Mouse (Mus musculus): ENCODE measurements around the gene Slit2. TPM values are rescaled to one million over a fixed set of nuclear protein-coding genes. Genes with fewer than 3 reads are reported as not detected.

Slit2 gene
- polyA plus RNA-seq, 1 experiment from 2014 or later, result 47.2 TPM

DNA sequence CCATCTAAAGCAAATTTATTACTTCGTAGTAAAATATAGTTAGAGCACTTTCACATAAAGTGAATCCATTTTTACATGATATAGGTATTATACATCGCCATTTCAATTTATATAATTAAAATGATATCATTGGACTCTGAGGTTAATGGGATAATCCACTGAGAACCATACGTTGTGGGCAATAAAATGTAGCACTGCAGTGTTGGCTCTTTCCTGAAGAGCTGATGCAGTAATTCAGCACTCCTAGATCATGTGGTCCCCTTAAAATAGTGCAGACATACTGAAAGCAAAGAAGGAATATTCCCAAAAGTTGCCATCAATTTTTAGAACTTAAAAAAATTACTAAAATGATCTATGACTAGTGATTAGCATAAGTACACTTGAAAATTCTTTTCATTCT lies 177.9 kb downstream of the Slit2 start:
- no peaks in the 10 kb centered on the region for H3K27me3 ChIP-seq (ENCODE audit: control insufficient read depth, insufficient read depth, low read length)
- no peak overlapping the region for H3K4me3 ChIP-seq (ENCODE audit: low read depth, low read length)
- H3K9ac ChIP-seq (ENCODE audit: low read depth, low read length), result no peak overlapping the region
- 81% methylated on average over 3 of the region's 3 CpGs for WGBS (ENCODE audit: insufficient replicate concordance)
- no peaks in the 10 kb centered on the region for H3K9me3 ChIP-seq (replicated peaks; ENCODE audit: control insufficient read depth, low read length)
- no peaks in the 10 kb centered on the region for H3K4me1 ChIP-seq (ENCODE audit: control insufficient read depth, insufficient read depth, low read length)
- H3K36me3 ChIP-seq (ENCODE audit: control insufficient read depth, insufficient read depth, low read length), result no peaks in the 10 kb centered on the region
- no peak overlapping the region for H3K4me2 ChIP-seq
- H3K27ac ChIP-seq (ENCODE audit: low read depth, low read length), result no peak overlapping the region
- ATAC-seq (replicated peaks; ENCODE audit: insufficient number of reproducible peaks, low FRiP score, low TSS enrichment), result no peak

- Histone ChIP-seq H3K9me3 (replicated peaks; ENCODE audit: control insufficient read depth, low read length) (no peaks in the 10 kb centered on the region), H3K36me3 (ENCODE audit: control insufficient read depth, insufficient read depth, low read length) (no peaks in the 10 kb centered on the region), H3K27ac (ENCODE audit: low read depth, low read length) (no peak overlapping the region), H3K4me3 (ENCODE audit: low read depth, low read length) (no peak overlapping the region), H3K27me3 (ENCODE audit: control insufficient read depth, insufficient read depth, low read length) (no peaks in the 10 kb centered on the region), H3K4me2 (no peak overlapping the region), H3K9ac (ENCODE audit: low read depth, low read length) (no peak overlapping the region), H3K4me1 (ENCODE audit: control insufficient read depth, insufficient read depth, low read length) (no peaks in the 10 kb centered on the region)
- 57% methylated on average over 9 of the region's 9 CpGs for WGBS (ENCODE audit: insufficient replicate concordance)
- ATAC-seq (replicated peaks; ENCODE audit: insufficient number of reproducible peaks, low FRiP score, low TSS enrichment), result no peak
Observed at GRCm38 (mm10) chr5:48181646-48182302, 198.8 kb downstream of the Slit2 start.

GRCm38 (mm10) chr5:48184358-48184757 lies 201.4 kb downstream of the Slit2 start:
- Histone ChIP-seq H3K27ac (ENCODE audit: low read depth, low read length) (no peak overlapping the region), H3K4me1 (ENCODE audit: control insufficient read depth, insufficient read depth, low read length) (no peaks in the 10 kb centered on the region), H3K4me2 (no peak overlapping the region), H3K4me3 (ENCODE audit: low read depth, low read length) (no peak overlapping the region), H3K9ac (ENCODE audit: low read depth, low read length) (no peak overlapping the region), H3K9me3 (replicated peaks; ENCODE audit: control insufficient read depth, low read length) (no peaks in the 10 kb centered on the region), H3K36me3 (ENCODE audit: control insufficient read depth, insufficient read depth, low read length) (peaks cover 1% of the 10 kb centered on the region; the same call in 1 of the 2 replicates), H3K27me3 (ENCODE audit: control insufficient read depth, insufficient read depth, low read length) (no peaks in the 10 kb centered on the region)
- 80% methylated on average over 8 of the region's 8 CpGs for WGBS (ENCODE audit: insufficient replicate concordance)
- ATAC-seq (replicated peaks; ENCODE audit: insufficient number of reproducible peaks, low FRiP score, low TSS enrichment), result no peak

- Histone ChIP-seq H3K27ac (ENCODE audit: low read depth, low read length) (no peak overlapping the region), H3K9me3 (replicated peaks; ENCODE audit: control insufficient read depth, low read length) (no peaks in the 10 kb centered on the region), H3K9ac (ENCODE audit: low read depth, low read length) (no peak overlapping the region), H3K4me2 (no peak overlapping the region), H3K27me3 (ENCODE audit: control insufficient read depth, insufficient read depth, low read length) (no peaks in the 10 kb centered on the region), H3K4me1 (ENCODE audit: control insufficient read depth, insufficient read depth, low read length) (no peaks in the 10 kb centered on the region), H3K36me3 (ENCODE audit: control insufficient read depth, insufficient read depth, low read length) (peaks cover 3% of the 10 kb centered on the region; the same call in 1 of the 2 replicates), H3K4me3 (ENCODE audit: low read depth, low read length) (no peak overlapping the region)
- WGBS (ENCODE audit: insufficient replicate concordance), result 83% methylated on average over 4 of the region's 4 CpGs
- ATAC-seq (replicated peaks; ENCODE audit: insufficient number of reproducible peaks, low FRiP score, low TSS enrichment), result no peak
Observed at GRCm38 (mm10) chr5:48187819-48188218, 204.9 kb downstream of the Slit2 start.

GRCm38 (mm10) chr5:48199380-48199779 lies 216.4 kb downstream of the Slit2 start:
- no peak for ATAC-seq (replicated peaks; ENCODE audit: insufficient number of reproducible peaks, low FRiP score, low TSS enrichment)
- no peak overlapping the region for H3K4me2 ChIP-seq

DNA sequence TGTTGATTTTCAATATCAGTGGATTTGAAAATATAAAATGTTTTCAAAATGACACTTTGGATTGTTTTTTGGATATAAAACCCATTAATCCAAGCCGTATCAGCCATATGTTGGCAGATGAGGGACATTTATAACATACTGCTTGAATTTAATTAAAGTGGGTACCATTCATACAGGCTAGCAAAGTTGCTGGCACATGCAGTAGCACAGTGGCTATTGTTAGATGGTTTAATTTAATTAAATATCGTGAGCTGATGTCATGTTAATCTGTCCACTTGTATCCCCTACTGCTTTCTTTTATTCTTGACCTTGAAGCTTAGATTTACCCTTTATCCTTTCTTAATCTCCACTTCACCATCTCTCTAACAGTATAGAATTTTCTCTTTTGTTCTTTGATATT lies 232.3 kb downstream of the Slit2 start:
- Histone ChIP-seq H3K36me3 (ENCODE audit: control insufficient read depth, insufficient read depth, low read length) (no peaks in the 10 kb centered on the region), H3K27me3 (ENCODE audit: control insufficient read depth, insufficient read depth, low read length) (no peaks in the 10 kb centered on the region), H3K4me3 (ENCODE audit: low read depth, low read length) (no peak overlapping the region), H3K4me1 (ENCODE audit: control insufficient read depth, insufficient read depth, low read length) (no peaks in the 10 kb centered on the region), H3K9me3 (replicated peaks; ENCODE audit: control insufficient read depth, low read length) (no peaks in the 10 kb centered on the region), H3K27ac (ENCODE audit: low read depth, low read length) (no peak overlapping the region), H3K4me2 (no peak overlapping the region), H3K9ac (ENCODE audit: low read depth, low read length) (no peak overlapping the region)
- no peak for ATAC-seq (replicated peaks; ENCODE audit: insufficient number of reproducible peaks, low FRiP score, low TSS enrichment)
- WGBS (ENCODE audit: insufficient replicate concordance), result 81% methylated on average over 2 of the region's 2 CpGs

More at GRCm38 (mm10) chr5:48199380-48199779, 216.4 kb downstream of the Slit2 start:
- Histone ChIP-seq H3K27ac (ENCODE audit: low read depth, low read length) (no peak overlapping the region), H3K36me3 (ENCODE audit: control insufficient read depth, insufficient read depth, low read length) (no peaks in the 10 kb centered on the region), H3K4me3 (ENCODE audit: low read depth, low read length) (no peak overlapping the region), H3K4me1 (ENCODE audit: control insufficient read depth, insufficient read depth, low read length) (no peaks in the 10 kb centered on the region), H3K27me3 (ENCODE audit: control insufficient read depth, insufficient read depth, low read length) (no peaks in the 10 kb centered on the region), H3K9ac (ENCODE audit: low read depth, low read length) (no peak overlapping the region), H3K9me3 (replicated peaks; ENCODE audit: control insufficient read depth, low read length) (no peaks in the 10 kb centered on the region)

DNA sequence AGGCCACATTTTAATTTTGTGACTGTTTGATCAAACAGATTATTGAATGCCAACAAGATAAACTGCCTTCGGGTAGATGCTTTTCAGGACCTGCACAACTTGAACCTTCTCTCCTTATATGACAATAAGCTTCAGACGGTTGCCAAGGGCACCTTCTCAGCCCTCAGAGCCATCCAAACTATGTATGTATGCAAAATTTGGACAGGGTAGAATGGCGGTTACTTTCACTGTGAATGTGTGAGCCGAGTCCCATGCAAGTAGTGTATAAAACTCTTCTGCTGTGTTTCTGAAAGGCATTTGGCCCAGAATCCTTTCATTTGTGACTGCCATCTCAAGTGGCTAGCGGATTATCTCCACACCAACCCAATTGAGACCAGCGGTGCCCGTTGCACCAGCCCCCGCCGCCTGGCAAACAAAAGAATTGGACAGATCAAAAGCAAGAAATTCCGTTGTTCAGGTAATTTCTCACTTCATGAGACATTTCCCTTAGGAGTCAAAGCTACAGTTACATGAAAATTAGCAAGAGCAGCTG lies 236.8 kb downstream of the Slit2 start:
- Histone ChIP-seq H3K4me2 (no peak overlapping the region), H3K4me3 (ENCODE audit: low read depth, low read length) (no peak overlapping the region), H3K27ac (ENCODE audit: low read depth, low read length) (no peak overlapping the region), H3K36me3 (ENCODE audit: control insufficient read depth, insufficient read depth, low read length) (no peaks in the 10 kb centered on the region), H3K9me3 (replicated peaks; ENCODE audit: control insufficient read depth, low read length) (no peaks in the 10 kb centered on the region), H3K9ac (ENCODE audit: low read depth, low read length) (no peak overlapping the region), H3K4me1 (ENCODE audit: control insufficient read depth, insufficient read depth, low read length) (no peaks in the 10 kb centered on the region), H3K27me3 (ENCODE audit: control insufficient read depth, insufficient read depth, low read length) (no peaks in the 10 kb centered on the region)
- ATAC-seq (replicated peaks; ENCODE audit: insufficient number of reproducible peaks, low FRiP score, low TSS enrichment), result no peak
- WGBS (ENCODE audit: insufficient replicate concordance), result 79% methylated on average over 10 of the region's 10 CpGs

DNA sequence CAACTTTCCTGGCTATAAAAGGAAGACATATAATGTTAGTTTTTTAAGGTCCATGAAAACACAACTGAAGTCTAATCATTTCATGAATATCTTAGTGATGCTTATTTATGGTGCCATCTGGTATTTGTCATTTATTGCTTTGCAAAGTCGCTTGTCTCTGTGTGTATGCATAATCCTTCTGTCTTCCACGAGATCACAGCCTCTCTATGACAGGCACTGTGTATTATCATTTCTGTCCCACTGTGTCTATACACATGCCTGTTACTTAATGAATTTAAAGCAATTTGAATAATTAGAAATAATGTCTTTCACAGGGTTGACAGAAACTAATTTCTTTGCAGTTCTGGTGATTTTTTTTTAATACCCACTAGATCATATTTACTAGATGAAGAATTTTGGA lies 242.6 kb downstream of the Slit2 start:
- no peak overlapping the region for H3K27ac ChIP-seq (ENCODE audit: low read depth, low read length)
- 67% methylated on average over 2 of the region's 2 CpGs for whole genome bisulfite sequencing (ENCODE audit: insufficient replicate concordance)
- H3K36me3 ChIP-seq (ENCODE audit: control insufficient read depth, insufficient read depth, low read length), result no peaks in the 10 kb centered on the region
- no peak overlapping the region for H3K4me2 ChIP-seq
- no peak overlapping the region for H3K9ac ChIP-seq (ENCODE audit: low read depth, low read length)
- H3K9me3 ChIP-seq (replicated peaks; ENCODE audit: control insufficient read depth, low read length), result no peaks in the 10 kb centered on the region
- no peaks in the 10 kb centered on the region for H3K27me3 ChIP-seq (ENCODE audit: control insufficient read depth, insufficient read depth, low read length)
- no peaks in the 10 kb centered on the region for H3K4me1 ChIP-seq (ENCODE audit: control insufficient read depth, insufficient read depth, low read length)
- no peak overlapping the region for H3K4me3 ChIP-seq (ENCODE audit: low read depth, low read length)
- ATAC-seq (replicated peaks; ENCODE audit: insufficient number of reproducible peaks, low FRiP score, low TSS enrichment), result no peak

GRCm38 (mm10) chr5:48230430-48231080 lies 247.6 kb downstream of the Slit2 start:
- Histone ChIP-seq H3K36me3 (ENCODE audit: control insufficient read depth, insufficient read depth, low read length) (no peaks in the 10 kb centered on the region), H3K27me3 (ENCODE audit: control insufficient read depth, insufficient read depth, low read length) (no peaks in the 10 kb centered on the region), H3K27ac (ENCODE audit: low read depth, low read length) (no peak overlapping the region), H3K4me2 (no peak overlapping the region), H3K4me1 (ENCODE audit: control insufficient read depth, insufficient read depth, low read length) (no peaks in the 10 kb centered on the region), H3K4me3 (ENCODE audit: low read depth, low read length) (no peak overlapping the region), H3K9me3 (replicated peaks; ENCODE audit: control insufficient read depth, low read length) (no peaks in the 10 kb centered on the region), H3K9ac (ENCODE audit: low read depth, low read length) (no peak overlapping the region)
- WGBS (ENCODE audit: insufficient replicate concordance), result 72% methylated on average over 6 of the region's 6 CpGs
- ATAC-seq (replicated peaks; ENCODE audit: insufficient number of reproducible peaks, low FRiP score, low TSS enrichment), result no peak

Measured in heart, embryonic 11.5 days (tissue).